18 mouse cellular contexts compared by ENCODE assay signal in the genomic region with DNA sequence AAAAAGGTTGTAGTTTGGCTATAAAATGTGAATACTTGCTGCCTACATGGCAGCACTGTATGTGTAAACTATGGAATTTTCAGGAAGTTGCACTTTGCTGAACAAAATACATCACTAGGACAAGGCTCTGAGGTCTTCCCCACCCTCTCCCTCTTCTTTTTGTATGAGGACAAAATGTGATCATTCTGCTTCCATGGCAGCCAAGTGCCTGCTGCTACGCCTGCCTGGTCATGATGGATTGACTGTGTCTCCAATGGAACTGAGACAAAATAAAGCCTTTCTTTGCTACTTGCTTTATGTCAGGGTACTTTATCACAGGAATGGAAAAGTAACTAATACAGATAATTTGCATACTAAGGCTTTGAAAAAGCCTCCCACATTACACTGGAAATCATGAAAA.
"Had no signal": no experiment of that assay in that cellular context is flagged by ENCODE, and none has a peak within 500 bp of the region (broad histone marks: within the 10 kb centered on the region; RNA-seq: fewer than 3 reads in every experiment).

No protein-coding gene starts in this region.

- H3K27ac ChIP-seq: limb, embryonic 12.5 days; limb, embryonic 15.5 days; liver, embryonic 14.5 days; macrophage; midbrain, embryonic 10.5 days; midbrain, embryonic 15.5 days; neural tube, embryonic 13.5 days had no signal

- H3K9me3 ChIP-seq: limb, embryonic 12.5 days; limb, embryonic 15.5 days; midbrain, embryonic 10.5 days; midbrain, embryonic 15.5 days; neural tube, embryonic 13.5 days had no signal

- H3K4me2 ChIP-seq: limb, embryonic 12.5 days; limb, embryonic 15.5 days; liver, embryonic 11.5 days; lung, embryonic 14.5 days; midbrain, embryonic 15.5 days; neural tube, embryonic 13.5 days had no signal

- DNase-seq: kidney, adult 2 months; kidney, postnatal 10 days; kidney, postnatal 36 days; left cerebral cortex, postnatal 4 days; liver, postnatal 0 days; lung, embryonic 14.5 days; thymus, adult 18-20 months; thymus, postnatal 36 days had no signal

- H3K9ac ChIP-seq: limb, embryonic 12.5 days; limb, embryonic 15.5 days; liver, embryonic 14.5 days; liver, postnatal 0 days; lung, embryonic 14.5 days; midbrain, embryonic 15.5 days; neural tube, embryonic 13.5 days had no signal

- H3K4me1 ChIP-seq: limb, embryonic 12.5 days; limb, embryonic 15.5 days; midbrain, embryonic 10.5 days; midbrain, embryonic 15.5 days had no signal

- ATAC-seq: liver, postnatal 0 days; lung, postnatal 0 days; midbrain, embryonic 15.5 days had no signal

- H3K27me3 ChIP-seq: limb, embryonic 12.5 days; limb, embryonic 15.5 days; midbrain, embryonic 15.5 days; neural tube, embryonic 13.5 days had no signal

- H3K4me3 ChIP-seq: limb, embryonic 12.5 days; limb, embryonic 15.5 days; midbrain, embryonic 10.5 days; midbrain, embryonic 15.5 days; myocyte; neural tube, embryonic 13.5 days had no signal

- H3K36me3 ChIP-seq: limb, embryonic 12.5 days; limb, embryonic 15.5 days; midbrain, embryonic 10.5 days; midbrain, embryonic 15.5 days; neural tube, embryonic 13.5 days had no signal
